Mouse (Mus musculus): Measurements from ENCODE around the gene Brix1. TPM values are rescaled to one million over a fixed set of nuclear protein-coding genes. Genes with fewer than 3 reads are reported as not detected.

Gene Brix1
- polyA plus RNA-seq, 1 experiment from 2014 or later, result 137 TPM

DNA sequence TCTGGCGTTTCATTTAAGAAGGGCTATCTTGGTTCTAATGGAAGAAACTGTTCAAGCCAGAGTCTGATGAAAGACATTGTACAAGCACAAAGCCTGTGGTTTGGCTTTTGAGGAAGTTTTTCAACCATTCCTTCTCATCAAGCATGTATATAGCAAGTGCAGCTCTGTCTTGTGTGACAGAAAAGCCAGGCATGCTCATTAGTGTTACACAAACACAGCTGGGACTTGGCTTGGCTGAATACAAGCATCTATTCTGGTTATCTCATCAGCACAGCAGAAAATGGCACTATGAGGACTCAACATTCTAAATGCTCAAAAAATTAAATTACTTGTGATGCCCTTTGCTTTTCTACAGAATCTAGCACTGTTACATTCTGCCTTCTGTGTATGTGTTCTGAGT lies 48.9 kb downstream of the Brix1 start:
- Histone ChIP-seq H3K27ac (no peak overlapping the region), H3K4me3 (no peak overlapping the region), H3K4me1 (no peaks in the 10 kb centered on the region), H3K36me3 (replicated peaks) (peaks cover 22% of the 10 kb centered on the region), H3K9me3 (peaks cover 3% of the 10 kb centered on the region; the same call in 1 of the 2 replicates), H3K27me3 (ENCODE audit: poor library complexity, severe bottlenecking) (no peaks in the 10 kb centered on the region)
- no peak for DNase-seq (ENCODE audit: extremely low spot score, low spot score)
- WGBS, result 94% methylated on average over 1 of the region's 1 CpGs

DNA sequence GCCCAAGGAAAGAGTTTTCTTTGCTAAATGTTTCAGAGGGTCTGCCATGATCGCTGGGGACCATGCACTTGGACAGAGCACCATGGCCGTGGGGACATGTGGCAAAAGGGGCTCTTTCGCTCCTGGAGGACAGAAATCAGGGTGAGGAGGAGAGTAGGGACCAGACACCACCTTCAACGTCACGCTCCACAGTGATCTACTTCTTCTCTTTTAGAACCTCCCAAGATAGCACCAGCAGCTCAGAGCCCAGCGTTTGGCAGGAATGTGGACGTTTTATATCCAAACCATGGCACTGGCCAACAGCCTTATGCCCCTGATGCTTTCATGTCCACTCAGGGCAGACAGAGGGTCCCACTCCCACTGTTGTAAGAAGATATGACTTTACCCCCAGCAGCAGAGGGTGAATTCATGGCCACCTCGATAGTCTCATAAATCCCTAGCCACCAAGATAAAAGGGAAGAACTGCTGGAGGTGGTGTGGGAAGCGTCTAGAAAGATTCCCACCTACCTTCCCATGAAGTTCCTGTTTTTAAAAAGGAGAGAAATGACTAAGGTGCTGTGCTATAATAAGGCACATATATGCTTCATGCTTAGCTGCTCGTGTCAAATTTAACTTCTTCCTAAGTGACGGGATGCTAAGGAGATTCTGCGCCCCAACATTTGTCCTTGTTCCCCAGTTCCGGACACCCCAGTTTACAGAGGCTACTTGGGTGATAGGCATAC lies 59.0 kb downstream of the Brix1 start:
- Histone ChIP-seq H3K36me3 (replicated peaks) (no peaks in the 10 kb centered on the region), H3K27me3 (ENCODE audit: poor library complexity, severe bottlenecking) (no peaks in the 10 kb centered on the region), H3K4me1 (peaks cover 20% of the 10 kb centered on the region), H3K9me3 (no peaks in the 10 kb centered on the region), H3K4me3 (no peak overlapping the region), H3K27ac (no peak overlapping the region)
- DNase-seq (ENCODE audit: extremely low spot score, low spot score), result no peak
- 92% methylated on average over 13 of the region's 13 CpGs for WGBS

DNA sequence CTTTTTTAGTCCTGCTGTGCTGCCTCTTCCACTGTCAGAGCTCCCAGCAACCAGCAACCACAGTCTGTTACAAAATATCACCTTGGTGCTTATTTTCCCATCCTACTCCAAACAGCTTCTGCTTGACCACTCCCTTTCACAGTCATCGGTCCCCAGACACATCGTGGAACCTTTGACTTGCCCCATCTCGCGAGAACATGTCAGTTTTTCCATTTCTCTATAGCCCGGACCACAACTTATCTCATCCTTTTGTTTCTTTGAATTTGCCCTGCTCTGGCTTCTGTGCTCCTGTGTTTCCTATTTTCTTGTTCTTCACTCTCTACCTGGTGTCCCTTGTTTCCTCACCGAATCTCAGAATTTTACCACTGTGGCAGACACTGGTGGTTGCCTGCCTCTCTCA lies 59.6 kb downstream of the Brix1 start:
- WGBS, result 93% methylated on average over 6 of the region's 6 CpGs
- Histone ChIP-seq H3K4me1 (peaks cover 26% of the 10 kb centered on the region), H3K27me3 (ENCODE audit: poor library complexity, severe bottlenecking) (no peaks in the 10 kb centered on the region), H3K9me3 (no peaks in the 10 kb centered on the region), H3K4me3 (no peak overlapping the region), H3K36me3 (replicated peaks) (no peaks in the 10 kb centered on the region), H3K27ac (no peak overlapping the region)
- DNase-seq (ENCODE audit: extremely low spot score, low spot score), result no peak

Other genes starting within 250 kb of the Brix1 start
- gene Gm21973, start 160.6 kb downstream of the Brix1 start, polyA plus RNA-seq (2016; fragmentation: Nextera tagmentation; extraction: Ambion mirVana), result not detected in 2 replicates
- not detected in 2 replicates for gene Agxt2, start 127.4 kb downstream of the Brix1 start, polyA plus RNA-seq (2016; fragmentation: Nextera tagmentation; extraction: Ambion mirVana)
- gene Dnajc21, start 15.4 kb downstream of the Brix1 start, polyA plus RNA-seq (2016; fragmentation: Nextera tagmentation; extraction: Ambion mirVana), result 11.3 and 12.2 TPM in 2 replicates
- 54.2 and 58.2 TPM in 2 replicates for gene Rad1, start 71 bp upstream of the Brix1 start, polyA plus RNA-seq (2016; fragmentation: Nextera tagmentation; extraction: Ambion mirVana)
- gene Ttc23l, start 72.7 kb upstream of the Brix1 start, polyA plus RNA-seq (2016; fragmentation: Nextera tagmentation; extraction: Ambion mirVana), result not detected in 2 replicates
- 47.8 and 50.5 TPM in 2 replicates for gene Rai14, start 228.7 kb upstream of the Brix1 start, polyA plus RNA-seq (2016; fragmentation: Nextera tagmentation; extraction: Ambion mirVana)